Mouse (Mus musculus): ENCODE results near the gene Sumf1.

The Sumf1 gene

DNA sequence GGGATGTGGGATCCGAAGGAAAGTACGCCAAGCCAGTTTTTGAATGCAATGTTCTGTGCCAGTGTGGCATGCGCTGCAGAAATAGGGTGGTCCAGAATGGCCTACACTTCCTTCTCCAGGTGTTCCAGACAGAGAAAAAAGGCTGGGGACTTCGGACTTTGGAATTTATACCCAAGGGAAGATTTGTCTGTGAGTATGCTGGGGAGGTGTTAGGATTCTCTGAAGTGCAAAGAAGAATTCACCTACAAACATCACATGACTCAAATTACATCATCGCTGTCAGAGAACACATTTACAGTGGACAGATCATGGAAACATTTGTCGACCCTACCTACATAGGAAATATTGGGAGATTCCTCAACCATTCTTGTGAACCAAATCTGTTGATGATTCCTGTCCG lies 109.5 kb downstream of the Sumf1 start:
- DNase-seq = no peak

GRCm38 (mm10) chr6:108074624-108075023 lies 110.8 kb downstream of the Sumf1 start:
- no peak for DNase-seq

DNA sequence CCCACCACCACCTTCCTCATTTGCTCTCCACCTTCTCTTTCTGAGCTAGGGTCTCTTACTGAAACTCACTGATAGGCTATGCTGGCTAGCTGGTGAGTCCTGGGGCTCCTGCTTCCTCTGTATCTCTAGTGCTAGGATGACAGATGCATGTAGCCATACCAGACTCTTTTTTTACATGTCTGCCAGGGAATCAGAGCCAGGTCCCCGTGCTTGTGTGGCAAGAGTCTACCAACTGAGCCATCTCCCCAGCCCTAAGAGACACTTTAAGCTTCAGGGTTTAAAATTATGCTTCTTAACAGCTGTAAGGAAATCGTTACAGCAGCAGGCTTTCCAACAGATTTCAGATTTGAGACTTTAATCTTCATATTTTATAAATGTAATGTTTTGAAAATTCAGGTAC lies 111.5 kb downstream of the Sumf1 start:
- no peak for DNase-seq

- no peak for DNase-seq
Observed at GRCm38 (mm10) chr6:108073071-108073470, 112.3 kb downstream of the Sumf1 start.

DNA sequence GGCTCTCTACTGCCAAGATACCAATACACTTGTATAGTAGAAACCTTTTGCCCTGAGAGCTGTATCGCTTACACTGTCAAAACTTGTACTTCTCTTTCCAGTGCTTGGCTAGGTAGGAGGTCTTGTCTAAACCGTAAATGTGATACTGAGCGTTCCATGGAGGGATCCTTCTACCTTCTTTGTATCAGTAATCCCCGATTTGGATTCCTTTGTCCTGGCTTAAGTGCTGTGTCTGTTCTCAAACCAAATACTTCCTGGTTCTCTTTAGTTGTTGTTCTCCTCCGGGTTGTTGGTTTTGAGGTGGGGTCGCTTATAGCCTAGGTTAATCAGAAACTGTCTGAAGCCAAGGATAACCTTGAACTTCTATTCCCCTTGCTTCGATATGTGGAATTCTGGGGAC lies 114.4 kb downstream of the Sumf1 start:
- no peak for DNase-seq

DNA sequence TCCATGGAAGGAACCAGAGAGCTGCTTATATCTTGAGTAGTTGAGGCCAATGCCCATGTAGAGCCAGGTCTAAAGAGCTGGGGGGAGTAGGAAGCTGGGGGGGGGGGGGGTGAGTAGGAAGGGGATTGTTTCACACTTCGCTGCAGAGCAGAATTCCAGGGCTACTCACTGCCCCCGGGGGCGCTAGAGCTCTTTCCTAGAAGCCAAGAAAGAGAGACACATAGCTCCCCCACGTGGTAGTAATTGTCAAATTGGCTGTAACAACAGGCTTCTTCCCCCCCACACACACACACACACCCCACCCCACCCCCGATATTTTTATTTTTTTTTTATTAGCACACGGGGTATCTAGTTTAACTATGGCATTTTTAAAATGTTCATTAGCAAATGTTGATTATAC lies 119.8 kb downstream of the Sumf1 start:
- peak in 1 of 2 experiments; percentile 63 for DNase-seq

DNA sequence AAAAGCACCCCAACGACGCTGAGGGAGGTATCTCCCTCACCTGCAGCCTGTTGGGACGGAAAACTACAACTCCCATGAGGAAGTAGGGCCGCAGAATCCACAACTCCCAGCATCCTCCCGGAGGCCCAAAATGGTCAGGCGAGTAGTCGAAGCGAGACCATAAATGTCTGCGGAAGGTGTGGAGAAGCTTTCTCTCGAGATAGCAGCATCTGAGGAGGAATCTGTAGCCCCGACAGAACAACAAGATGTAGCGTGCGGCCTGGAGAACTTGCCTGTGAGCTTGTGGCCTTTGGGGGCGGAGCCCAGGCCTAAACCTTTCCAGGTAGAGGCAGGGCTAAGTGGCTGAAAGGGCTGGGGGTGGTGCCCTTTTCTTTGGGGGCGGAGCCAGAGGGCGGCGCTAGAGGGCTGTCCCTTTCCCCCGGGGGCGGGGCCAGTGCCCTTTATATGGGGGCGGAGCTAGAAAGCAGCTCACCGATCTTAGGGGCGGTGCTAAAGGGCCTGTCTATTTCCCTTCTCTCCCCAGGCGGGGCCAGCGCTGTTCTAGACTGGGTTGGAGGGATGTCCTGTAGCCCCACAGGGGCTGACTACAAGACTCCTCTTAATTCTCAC lies 120.4 kb downstream of the Sumf1 start, which contains the start of gene Setmar:
Gene Setmar (plus strand): TSS at position 128 of the 609 bp plus-strand sequence.
- DNase-seq = peak; percentile 96 to 99

- DNase-seq = no peak
Observed at GRCm38 (mm10) chr6:108061121-108061520, 124.3 kb downstream of the Sumf1 start.

- DNase-seq = no peak
Observed at GRCm38 (mm10) chr6:108058066-108058465, 127.3 kb downstream of the Sumf1 start.

DNA sequence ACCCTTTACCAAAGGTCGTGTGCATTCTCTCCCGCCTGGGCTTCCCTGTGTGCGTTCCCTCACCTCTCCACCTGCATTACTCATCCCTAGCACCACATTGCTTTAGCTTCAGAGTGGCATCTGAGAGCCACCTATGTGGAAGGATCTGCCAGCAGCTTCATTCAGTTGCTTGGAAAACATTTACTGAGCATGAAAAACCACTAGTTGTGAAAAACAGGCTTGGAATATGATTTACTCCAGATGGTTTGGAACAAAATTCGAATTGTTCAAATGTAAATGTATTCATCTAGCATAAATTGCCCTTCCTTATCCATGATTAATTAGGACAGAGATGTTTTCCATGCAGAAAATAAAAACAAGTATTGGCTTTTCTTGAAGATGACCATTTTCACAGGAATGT lies 128.0 kb downstream of the Sumf1 start:
- no peak for DNase-seq
